8 mouse cellular contexts compared by ENCODE assay signal in genomic region chr5:30614221-30614620, GRCm38 (mm10). TPM values are rescaled to one million over a fixed set of nuclear protein-coding genes. Genes with fewer than 3 reads are reported as not detected.
A peak's percentile ranks its signal among the peaks of the same experiment; 100 is the strongest.
DNase-seq lines count a peak whose midpoint lies in the region; ATAC-seq lines count a peak whose summit lies in the region.

No protein-coding gene starts in this region.

- H3K36me3 ChIP-seq in limb, embryonic 13.5 days = no peaks in the 10 kb centered on the region
- H3K36me3 ChIP-seq in limb, embryonic 10.5 days = no peaks in the 10 kb centered on the region
- no peaks in the 10 kb centered on the region for H3K36me3 ChIP-seq in neural tube, embryonic 15.5 days
- H3K36me3 ChIP-seq in forebrain, embryonic 15.5 days = no peaks in the 10 kb centered on the region

- H3K27ac ChIP-seq in limb, embryonic 13.5 days = no peak overlapping the region
- no peak overlapping the region for H3K27ac ChIP-seq in limb, embryonic 10.5 days
- H3K27ac ChIP-seq in neural tube, embryonic 15.5 days (replicated peaks) = no peak overlapping the region
- H3K27ac ChIP-seq in forebrain, embryonic 15.5 days (replicated peaks) = no peak overlapping the region

- 62% methylated on average over 1 of the region's 1 CpGs for WGBS in limb, embryonic 13.5 days
- WGBS in limb, embryonic 10.5 days = 53% methylated on average over 1 of the region's 1 CpGs
- WGBS in neural tube, embryonic 15.5 days = 43% methylated on average over 1 of the region's 1 CpGs
- 29% methylated on average over 1 of the region's 1 CpGs for WGBS in forebrain, embryonic 15.5 days

- no peak overlapping the region for H3K4me2 ChIP-seq in limb, embryonic 13.5 days (replicated peaks)
- H3K4me2 ChIP-seq in neural tube, embryonic 15.5 days = no peak overlapping the region
- no peak overlapping the region for H3K4me2 ChIP-seq in forebrain, embryonic 15.5 days (replicated peaks)

- ATAC-seq in limb, embryonic 13.5 days (ENCODE audit: low FRiP score, low read depth) = peak; percentile 72
- ATAC-seq in neural tube, embryonic 15.5 days (ENCODE audit: low FRiP score) = peak; percentile 48; the same call in 1 of the 2 replicates
- ATAC-seq in forebrain, embryonic 15.5 days (replicated peaks) = no peak

- H3K9me3 ChIP-seq in limb, embryonic 13.5 days = no peaks in the 10 kb centered on the region
- H3K9me3 ChIP-seq in limb, embryonic 10.5 days (replicated peaks) = no peaks in the 10 kb centered on the region
- no peaks in the 10 kb centered on the region for H3K9me3 ChIP-seq in neural tube, embryonic 15.5 days (replicated peaks)
- no peaks in the 10 kb centered on the region for H3K9me3 ChIP-seq in forebrain, embryonic 15.5 days

- no peak overlapping the region for H3K4me3 ChIP-seq in limb, embryonic 13.5 days
- H3K4me3 ChIP-seq in limb, embryonic 10.5 days = no peak overlapping the region
- H3K4me3 ChIP-seq in neural tube, embryonic 15.5 days (replicated peaks) = no peak overlapping the region
- H3K4me3 ChIP-seq in forebrain, embryonic 15.5 days = no peak overlapping the region

- H3K27me3 ChIP-seq in limb, embryonic 13.5 days = peaks cover 19% of the 10 kb centered on the region
- peaks cover 22% of the 10 kb centered on the region; the same call in 1 of the 2 replicates for H3K27me3 ChIP-seq in limb, embryonic 10.5 days (ENCODE audit: low read depth, poor library complexity, severe bottlenecking)
- peaks cover 4% of the 10 kb centered on the region; the same call in 1 of the 2 replicates for H3K27me3 ChIP-seq in neural tube, embryonic 15.5 days (replicated peaks)
- no peaks in the 10 kb centered on the region; the same call in 1 of the 2 replicates for H3K27me3 ChIP-seq in forebrain, embryonic 15.5 days

- H3K4me1 ChIP-seq in limb, embryonic 13.5 days = peaks cover 22% of the 10 kb centered on the region
- peaks cover 13% of the 10 kb centered on the region; the same call in 1 of the 2 replicates for H3K4me1 ChIP-seq in limb, embryonic 10.5 days
- H3K4me1 ChIP-seq in neural tube, embryonic 15.5 days = peaks cover 32% of the 10 kb centered on the region
- H3K4me1 ChIP-seq in forebrain, embryonic 15.5 days = peaks cover 3% of the 10 kb centered on the region; the same call in 1 of the 2 replicates

- no peak overlapping the region for H3K9ac ChIP-seq in limb, embryonic 13.5 days
- H3K9ac ChIP-seq in neural tube, embryonic 15.5 days (replicated peaks) = no peak overlapping the region
- H3K9ac ChIP-seq in forebrain, embryonic 15.5 days (replicated peaks) = no peak overlapping the region

- DNase-seq in limb, embryonic 10.5 days (ENCODE audit: low spot score) = no peak
- peak; percentile 80 to 81 for DNase-seq in heart, adult 18-20 months
- peak; percentile 34 for DNase-seq in kidney, adult 9 months
- no peak for DNase-seq in spleen, postnatal 4 days (ENCODE audit: low spot score in 2 of 2)
- DNase-seq in natural killer cell, adult 2 months (ENCODE audit: low spot score in 2 of 2) = no peak

RNA-seq across cellular contexts. Expression of gene Kcnk3, which starts 26.3 kb away (rescaled TPM):
- 0.49 and 0.66 TPM in 2 replicates for polyA plus RNA-seq in limb, embryonic 13.5 days (2015; fragmentation: Nextera tagmentation; extraction: Ambion mirVana)
- polyA plus RNA-seq in limb, embryonic 10.5 days (2016; fragmentation: Nextera tagmentation; extraction: Ambion mirVana) = 0.36 and 0.69 TPM in 2 replicates
- total RNA-seq in heart, adult 18-20 months (2021) = 100 to 1,000 TPM; 237 to 244 TPM
- polyA plus RNA-seq in neural tube, embryonic 15.5 days (2015; fragmentation: Nextera tagmentation; extraction: Ambion mirVana) = 12.5 and 12.9 TPM in 2 replicates
- 2.3 and 3.1 TPM in 2 replicates for polyA plus RNA-seq in forebrain, embryonic 15.5 days (2015; fragmentation: Nextera tagmentation; extraction: Ambion mirVana)

RNA-seq across cellular contexts. Expression of gene Slc35f6, which starts 33.5 kb away (rescaled TPM):
- polyA plus RNA-seq in limb, embryonic 13.5 days (2015; fragmentation: Nextera tagmentation; extraction: Ambion mirVana) = 27.4 and 27.5 TPM in 2 replicates
- polyA plus RNA-seq in limb, embryonic 10.5 days (2016; fragmentation: Nextera tagmentation; extraction: Ambion mirVana) = 20.9 and 22.3 TPM in 2 replicates
- total RNA-seq in heart, adult 18-20 months (2021) = 10 to 100 TPM; 44.7 to 51.8 TPM
- polyA plus RNA-seq in neural tube, embryonic 15.5 days (2015; fragmentation: Nextera tagmentation; extraction: Ambion mirVana) = 31.2 and 32.8 TPM in 2 replicates
- 28.0 and 31.1 TPM in 2 replicates for polyA plus RNA-seq in forebrain, embryonic 15.5 days (2015; fragmentation: Nextera tagmentation; extraction: Ambion mirVana)

RNA-seq across cellular contexts. Expression of gene Cenpa, which starts 52.4 kb away (rescaled TPM):
- polyA plus RNA-seq in limb, embryonic 13.5 days (2015; fragmentation: Nextera tagmentation; extraction: Ambion mirVana) = 315 and 317 TPM in 2 replicates
- 508 and 523 TPM in 2 replicates for polyA plus RNA-seq in limb, embryonic 10.5 days (2016; fragmentation: Nextera tagmentation; extraction: Ambion mirVana)
- total RNA-seq in heart, adult 18-20 months (2021) = 10 to 100 TPM; 58.6 to 66.5 TPM
- 33.0 and 73.4 TPM in 2 replicates for polyA plus RNA-seq in neural tube, embryonic 15.5 days (2015; fragmentation: Nextera tagmentation; extraction: Ambion mirVana)
- polyA plus RNA-seq in forebrain, embryonic 15.5 days (2015; fragmentation: Nextera tagmentation; extraction: Ambion mirVana) = 128 and 151 TPM in 2 replicates

Comparison
In these comparisons a context has a peak if more than half of its experiments do, and no peak if none do; other contexts are left out.
1. DNase-seq: peak in heart, adult 18-20 months (2 of 2) and kidney, adult 9 months (single experiment); none in limb, embryonic 10.5 days (single experiment), spleen, postnatal 4 days (0 of 2) and natural killer cell, adult 2 months (0 of 2).